Mouse (Mus musculus) hematopoietic stem cell, adult 5-6 weeks (primary cell): ENCODE data around the gene Olfr913. TPM values are rescaled to one million over a fixed set of nuclear protein-coding genes. Genes with fewer than 3 reads are reported as not detected.

Experiments
- ATAC-seq, 2 experiments: fragments of 125-278 bp in 1 of 2; replicated peaks in 1 of 2; 2 replicates each; pipeline ENCODE4 v1.8.0; 2016 to 2017; ENCODE audit warnings: inconsistent platforms in 2 of 2, mild to moderate bottlenecking in 2 of 2, moderate number of reproducible peaks in 2 of 2, low read depth in 1 of 2, moderate TSS enrichment in 1 of 2; ENCODE audit not compliant: low FRiP score in 2 of 2, poor library complexity in 2 of 2, severe bottlenecking in 2 of 2, insufficient read depth in 1 of 2, low TSS enrichment in 1 of 2
- total RNA-seq: library from RNA; stranded (forward); fragments of 172-1452, 232-1000 nt; gene quantifications from 2 replicates; pipeline ENCODE4 v1.2.3, GENCODE M21; 2017

The Olfr913 gene
- total RNA-seq = not detected in 2 replicates

GRCm38 (mm10) chr9:38592459-38592858 is at the start of gene Olfr913:
TSS of gene Olfr913 (plus strand) at chr9:38592759.
- ATAC-seq = no peak

DNA sequence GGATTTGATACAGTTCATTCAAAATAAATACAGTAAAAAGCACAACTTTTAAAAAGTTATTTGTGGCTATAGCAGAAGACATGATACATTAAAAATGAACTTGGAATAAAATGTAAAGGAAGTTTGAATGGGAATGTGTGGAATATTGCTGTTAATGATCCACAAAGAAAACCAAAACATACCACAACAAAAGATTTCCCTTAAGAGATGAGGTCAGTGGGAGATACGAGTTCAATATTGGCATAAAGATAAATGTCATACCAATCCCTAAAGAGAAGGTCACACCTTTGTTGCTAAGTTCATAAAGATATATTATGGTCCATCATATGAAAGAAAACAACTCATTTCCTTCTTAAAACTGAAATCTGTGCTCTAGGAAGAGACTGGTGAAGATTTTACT is 12.7 kb upstream of the Olfr913 start, which contains the start of gene Olfr912:
Gene Olfr912 (plus strand): TSS at position 301 of the 400 bp plus-strand sequence.
- no peak for ATAC-seq

- no peak for ATAC-seq
Measured at GRCm38 (mm10) chr9:38591056-38591455, 1.5 kb upstream of the Olfr913 start.

DNA sequence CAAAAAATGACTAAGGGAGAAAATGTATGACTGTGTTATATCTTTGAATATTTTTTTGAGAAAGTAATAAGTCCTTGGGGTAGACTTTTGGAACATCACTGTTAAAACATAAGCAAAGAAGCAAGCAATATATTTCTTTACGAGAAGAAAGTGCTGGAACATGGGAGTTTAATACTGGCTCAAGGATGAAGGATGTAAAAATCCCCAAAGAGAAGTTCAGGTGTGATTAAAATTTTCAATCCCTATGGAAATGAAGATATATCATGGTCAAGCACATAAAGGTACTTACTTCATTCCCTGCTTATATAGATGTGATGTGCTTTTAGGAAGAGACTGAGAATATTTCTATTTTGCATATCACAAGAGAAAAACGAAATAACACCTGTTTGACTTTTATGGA is 12.2 kb downstream of the Olfr913 start, which contains the start of gene Olfr914:
Gene Olfr914 (plus strand): TSS at position 301 of the 400 bp plus-strand sequence.
- no peak for ATAC-seq

GRCm38 (mm10) chr9:38632406-38632805 is 39.8 kb downstream of the Olfr913 start:
- ATAC-seq = no peak

Other genes starting within 250 kb of the Olfr913 start
- not detected in 2 replicates for gene Olfr898, start 244.3 kb upstream of the Olfr913 start, total RNA-seq
- gene Olfr250, start 225.9 kb upstream of the Olfr913 start, total RNA-seq = not detected in 2 replicates
- gene Olfr251, start 215.7 kb upstream of the Olfr913 start, total RNA-seq = not detected in 2 replicates
- not detected in 2 replicates for gene Olfr147, start 191.1 kb upstream of the Olfr913 start, total RNA-seq
- not detected in 2 replicates for gene Olfr901, start 163.3 kb upstream of the Olfr913 start, total RNA-seq
- not detected in 2 replicates for gene Olfr902, start 145.1 kb upstream of the Olfr913 start, total RNA-seq
- not detected in 2 replicates for gene Olfr904, start 129.6 kb upstream of the Olfr913 start, total RNA-seq
- not detected in 2 replicates for gene Olfr905, start 121.7 kb upstream of the Olfr913 start, total RNA-seq
- gene Olfr906, start 105.7 kb upstream of the Olfr913 start, total RNA-seq = not detected in 2 replicates
- gene Olfr907, start 97.0 kb upstream of the Olfr913 start, total RNA-seq = not detected in 2 replicates
- not detected in 2 replicates for gene Olfr911-ps1, start 71.2 kb upstream of the Olfr913 start, total RNA-seq
- not detected in 2 replicates for gene Olfr910, start 54.9 kb upstream of the Olfr913 start, total RNA-seq
- not detected in 2 replicates for gene Olfr912, start 12.6 kb upstream of the Olfr913 start, total RNA-seq
- gene Olfr914, start 12.3 kb downstream of the Olfr913 start, total RNA-seq = not detected in 2 replicates
- gene Olfr916, start 67.1 kb downstream of the Olfr913 start, total RNA-seq = not detected in 2 replicates
- not detected in 2 replicates for gene Olfr917, start 73.1 kb downstream of the Olfr913 start, total RNA-seq
- gene Olfr918, start 81.8 kb downstream of the Olfr913 start, total RNA-seq = not detected in 2 replicates
- not detected in 2 replicates for gene Olfr919, start 110.9 kb downstream of the Olfr913 start, total RNA-seq
- gene Vwa5a, start 125.5 kb downstream of the Olfr913 start, total RNA-seq = 50.0 and 74.2 TPM in 2 replicates
- gene Olfr920, start 159.5 kb downstream of the Olfr913 start, total RNA-seq = 0.75 and 1.2 TPM in 2 replicates
- gene Olfr921, start 180.3 kb downstream of the Olfr913 start, total RNA-seq = not detected in 2 replicates
- not detected in 2 replicates for gene Olfr922, start 221.9 kb downstream of the Olfr913 start, total RNA-seq
- gene Olfr923, start 233.8 kb downstream of the Olfr913 start, total RNA-seq = not detected in 2 replicates